Mouse (Mus musculus) NIH3T3 (cell line): Measurements from ENCODE around the gene Ppp1r16b.

Experiments
- DNase-seq: peaks from one replicate; pipeline ENCODE4 v3.0.0-alpha.2; 2012; ENCODE audit warnings: low read depth

Gene Ppp1r16b

GRCm38 (mm10) chr2:158665098-158665497, at the start of gene Ppp1r16b:
Gene Ppp1r16b, plus strand, starts transcription at chr2:158665398.
- no peak for DNase-seq

GRCm38 (mm10) chr2:158615702-158616101, 49.5 kb upstream of the Ppp1r16b start:
- no peak for DNase-seq

- peak; percentile 35 for DNase-seq
These were observed 48.9 kb upstream of the Ppp1r16b start for GRCm38 (mm10) chr2:158616296-158616695.

- DNase-seq = no peak
These were observed 48.4 kb upstream of the Ppp1r16b start for GRCm38 (mm10) chr2:158616790-158617189.

GRCm38 (mm10) chr2:158624718-158625222, 40.4 kb upstream of the Ppp1r16b start, which contains the start of gene Actr5:
Gene Actr5, plus strand, starts transcription at chr2:158624888.
- DNase-seq = peak; percentile 99

- DNase-seq = no peak
These were observed 40.0 kb upstream of the Ppp1r16b start for GRCm38 (mm10) chr2:158625231-158625630.

- DNase-seq = no peak
These were observed 39.5 kb upstream of the Ppp1r16b start for GRCm38 (mm10) chr2:158625697-158626096.

- DNase-seq = peak; percentile 61
These were observed 36.3 kb upstream of the Ppp1r16b start for GRCm38 (mm10) chr2:158628858-158629257.

- DNase-seq = peak; percentile 79
These were observed 35.8 kb upstream of the Ppp1r16b start for GRCm38 (mm10) chr2:158629414-158629813.

- no peak for DNase-seq
These were observed 33.3 kb upstream of the Ppp1r16b start for GRCm38 (mm10) chr2:158631873-158632272.

- DNase-seq = peak; percentile 81
These were observed 23.3 kb upstream of the Ppp1r16b start for GRCm38 (mm10) chr2:158641869-158642268.

- no peak for DNase-seq
These were observed 22.6 kb upstream of the Ppp1r16b start for GRCm38 (mm10) chr2:158642587-158642986.

- DNase-seq = no peak
These were observed 21.4 kb upstream of the Ppp1r16b start for GRCm38 (mm10) chr2:158643791-158644190.

GRCm38 (mm10) chr2:158651159-158651908, 13.9 kb upstream of the Ppp1r16b start:
- DNase-seq = no peak

- DNase-seq = peak; percentile 89
These were observed 12.2 kb upstream of the Ppp1r16b start for GRCm38 (mm10) chr2:158652985-158653384.

GRCm38 (mm10) chr2:158654717-158655116, 10.5 kb upstream of the Ppp1r16b start:
- no peak for DNase-seq

- no peak for DNase-seq
These were observed 9.4 kb upstream of the Ppp1r16b start for GRCm38 (mm10) chr2:158655806-158656205.

GRCm38 (mm10) chr2:158658822-158659221, 6.4 kb upstream of the Ppp1r16b start:
- DNase-seq = no peak

GRCm38 (mm10) chr2:158659346-158659745, 5.9 kb upstream of the Ppp1r16b start:
- DNase-seq = no peak

- no peak for DNase-seq
These were observed 1.0 kb downstream of the Ppp1r16b start for GRCm38 (mm10) chr2:158666071-158666800.

GRCm38 (mm10) chr2:158667022-158667670, 1.9 kb downstream of the Ppp1r16b start:
- no peak for DNase-seq

- no peak for DNase-seq
These were observed 2.7 kb downstream of the Ppp1r16b start for GRCm38 (mm10) chr2:158667671-158668432.
